Mouse (Mus musculus) lung, postnatal 25 days (tissue): ENCODE measurements around the gene Acsl3.

ENCODE experiments used
- DNase-seq: peaks from one replicate; pipeline ENCODE4 v3.0.0; 2022; ENCODE audit warnings: low spot score

Gene Acsl3

DNA sequence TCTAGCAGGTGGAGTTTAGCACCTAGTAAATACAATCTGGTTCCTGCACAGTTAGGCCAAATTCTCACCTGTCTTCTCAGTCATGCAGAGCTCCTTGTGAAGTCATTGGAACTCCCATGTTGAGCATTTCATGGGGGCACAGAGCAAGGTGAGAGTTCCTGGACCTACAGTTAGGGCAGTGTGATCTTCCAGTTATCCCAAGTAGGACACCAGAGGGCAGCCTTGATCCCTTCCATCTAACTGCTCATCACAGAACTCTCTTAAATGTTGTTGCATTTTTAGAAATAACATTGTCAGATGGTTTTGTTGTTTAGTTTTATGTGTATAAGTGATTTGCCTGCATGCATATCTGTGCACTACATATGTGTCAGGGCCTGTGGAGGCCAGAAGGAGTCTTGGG is 29.2 kb downstream of the Acsl3 start:
- DNase-seq, result peak; percentile 14

DNA sequence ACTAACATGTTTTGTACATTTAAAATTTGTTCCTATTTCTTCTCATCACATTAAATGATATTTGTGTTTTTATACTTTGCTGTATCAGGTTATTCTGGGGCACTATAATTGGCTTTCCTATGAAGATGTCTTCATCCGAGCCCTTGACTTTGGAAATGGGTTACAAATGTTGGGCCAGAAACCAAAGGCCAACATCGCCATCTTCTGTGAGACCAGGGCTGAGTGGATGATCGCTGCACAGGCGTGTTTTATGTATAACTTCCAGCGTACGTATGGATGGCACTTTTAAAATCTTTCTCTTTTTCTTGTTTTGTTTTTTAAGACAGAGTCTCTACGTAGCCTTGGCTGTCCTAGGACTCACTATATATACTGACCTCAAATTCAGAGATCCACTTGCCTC is 30.5 kb downstream of the Acsl3 start:
- no peak for DNase-seq

DNA sequence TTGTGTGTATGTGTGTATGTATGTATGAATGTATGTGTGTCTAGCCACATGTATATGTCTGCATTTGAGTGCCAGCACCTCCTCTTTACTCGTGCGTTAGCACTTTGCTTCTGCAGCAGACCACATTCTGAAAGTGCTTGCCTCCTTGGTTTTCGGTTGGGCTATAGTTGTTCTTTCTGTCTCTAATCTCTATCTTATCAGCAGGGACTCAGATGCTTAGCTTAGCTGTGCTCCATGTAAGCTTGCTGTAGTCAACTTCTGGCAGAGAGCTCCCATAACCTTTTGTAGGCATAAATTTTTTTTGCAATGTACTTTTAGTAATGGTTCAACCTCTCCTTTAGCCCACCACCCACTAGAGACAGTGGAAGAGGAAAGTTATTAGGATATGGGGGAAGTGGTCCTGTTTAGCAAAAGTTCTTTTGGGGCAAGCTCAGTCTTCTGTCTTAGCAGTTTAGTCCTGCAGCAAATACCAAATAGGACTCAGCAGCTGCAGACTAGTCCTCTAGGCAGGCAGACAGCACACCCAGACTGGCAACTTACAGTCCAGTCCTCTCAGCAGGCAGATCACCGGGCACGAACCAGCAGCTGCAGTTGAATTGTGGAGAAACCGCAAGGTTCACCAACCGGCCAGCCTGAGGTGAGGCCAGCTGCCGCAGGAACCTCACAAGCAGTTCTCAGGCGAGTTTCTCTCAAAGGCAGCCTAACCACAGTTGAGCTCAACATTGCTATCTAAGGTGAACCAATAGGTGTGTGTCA is 37.1 kb downstream of the Acsl3 start:
- DNase-seq, result no peak

DNA sequence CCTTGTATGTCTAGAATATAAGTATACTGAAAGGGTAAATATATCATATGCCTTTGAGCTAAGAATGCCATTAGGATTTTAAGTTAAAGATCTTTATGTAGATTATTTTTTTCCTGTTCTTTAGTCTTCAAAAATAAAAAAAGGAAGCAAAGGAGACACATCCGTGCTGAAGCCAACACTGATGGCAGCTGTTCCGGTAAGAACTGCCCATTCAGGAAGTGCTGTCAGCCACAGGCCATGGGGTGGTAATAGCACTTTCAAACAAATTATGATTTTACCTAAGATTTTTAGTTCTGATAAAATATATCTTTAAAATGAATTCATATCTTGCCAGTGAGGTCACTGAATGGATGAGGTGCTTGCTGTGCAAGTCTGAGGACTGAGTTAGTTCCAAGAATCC is 38.7 kb downstream of the Acsl3 start:
- no peak for DNase-seq

DNA sequence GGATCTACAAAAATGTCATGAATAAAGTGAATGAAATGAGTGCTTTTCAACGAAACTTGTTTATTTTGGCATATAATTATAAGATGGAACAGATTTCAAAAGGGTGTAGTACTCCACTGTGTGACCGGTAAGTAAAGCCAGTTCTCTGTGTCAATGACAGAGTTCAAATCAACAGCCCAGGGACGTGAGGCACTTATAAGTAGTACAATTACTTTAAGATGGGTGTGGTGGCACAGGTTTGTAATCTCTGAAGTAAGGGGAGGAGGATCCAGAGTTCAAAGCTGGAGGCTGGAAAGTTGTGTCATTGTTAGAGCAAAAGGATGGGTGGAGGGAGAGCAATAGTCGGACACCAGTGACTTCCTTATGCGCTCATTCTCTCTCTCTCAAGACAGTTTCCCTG is 39.3 kb downstream of the Acsl3 start:
- no peak for DNase-seq

DNA sequence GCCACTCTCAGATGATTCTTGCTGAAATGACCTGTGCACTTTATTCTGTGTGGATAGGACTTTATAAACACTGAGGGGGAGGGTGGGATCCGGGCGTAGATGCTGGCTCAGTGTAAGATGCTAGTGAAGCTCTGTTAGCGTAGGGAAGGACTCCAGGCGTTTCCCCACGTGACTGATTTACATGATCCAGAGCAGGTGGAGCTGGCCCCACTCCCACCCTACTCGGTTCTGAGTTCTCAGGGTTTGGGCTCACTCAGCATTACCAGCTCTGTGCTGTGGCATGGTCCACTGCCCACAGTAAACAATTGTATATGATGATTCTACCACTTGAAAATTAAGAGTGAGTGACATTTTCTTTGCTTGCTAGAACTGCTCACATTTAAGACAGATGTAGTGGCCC is 40.5 kb downstream of the Acsl3 start:
- no peak for DNase-seq

DNA sequence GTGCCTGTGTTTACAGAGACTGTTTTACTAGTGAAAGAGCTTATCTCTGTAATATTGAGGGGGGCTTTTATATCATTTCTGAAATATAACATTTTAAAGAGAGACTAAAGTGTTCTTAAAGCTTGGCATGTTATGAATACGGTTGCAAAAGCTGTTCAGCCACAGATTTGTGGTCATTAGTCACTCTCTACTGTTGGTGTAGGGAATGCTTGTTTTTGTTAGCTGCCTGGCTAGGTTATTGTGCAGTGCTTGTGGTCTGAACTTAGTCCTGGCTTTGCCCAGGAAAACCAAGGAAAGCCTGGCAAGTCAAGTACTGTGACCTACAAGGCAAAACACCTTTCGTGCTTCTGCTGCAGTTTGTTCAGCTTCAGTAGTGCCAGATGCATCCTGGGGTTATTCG is 44.1 kb downstream of the Acsl3 start:
- no peak for DNase-seq

DNA sequence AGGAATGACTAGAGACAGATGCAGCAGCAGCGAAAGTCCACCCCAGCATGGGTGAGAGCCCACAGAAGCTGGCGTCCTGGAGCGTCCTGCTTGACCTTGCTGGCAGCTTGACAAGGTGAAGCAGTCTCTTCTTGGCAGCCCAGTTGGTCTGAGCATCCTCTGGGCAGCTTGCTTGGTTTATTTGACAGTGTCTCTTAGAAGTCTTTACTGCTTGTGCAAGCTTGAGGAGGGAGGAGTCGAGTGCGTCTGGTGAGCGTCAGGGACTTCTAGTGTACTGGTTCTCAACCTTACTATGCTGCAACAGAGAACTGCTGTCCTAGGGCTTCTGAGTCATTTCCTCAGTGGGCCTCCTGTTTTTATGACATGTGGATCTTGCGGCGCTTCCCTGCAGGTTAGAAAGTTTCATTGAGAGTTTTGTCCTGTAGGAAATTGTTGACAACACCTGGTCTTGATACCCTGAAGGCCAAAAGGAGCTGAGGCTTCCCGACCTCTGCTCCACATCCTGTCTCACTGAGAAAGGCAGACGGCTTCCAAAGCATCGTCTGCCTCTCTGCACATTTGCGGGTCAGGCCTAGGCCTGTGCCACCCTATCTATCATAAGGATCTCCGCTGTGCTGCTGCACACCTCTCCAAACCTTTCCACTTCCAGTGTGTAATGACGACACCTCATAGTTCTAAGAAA is 44.8 kb downstream of the Acsl3 start:
- peak; percentile 8 for DNase-seq

DNA sequence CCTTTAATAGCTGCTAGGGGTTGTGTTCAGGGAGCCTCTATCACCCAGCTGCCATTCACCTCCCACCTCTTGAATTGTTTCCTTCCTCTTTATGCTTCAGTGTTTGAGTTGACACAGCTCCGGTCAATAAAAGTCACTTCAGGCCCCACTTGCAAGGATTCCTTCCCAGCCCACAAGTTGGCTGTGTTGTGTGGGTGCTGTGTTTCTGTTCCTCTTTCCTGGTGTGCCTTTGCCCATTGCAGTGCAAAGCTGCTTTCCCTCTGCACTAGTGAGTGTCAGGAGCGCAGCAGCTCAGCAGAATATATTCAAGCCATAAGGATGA is 45.3 kb downstream of the Acsl3 start:
- DNase-seq, result peak; percentile 43

DNA sequence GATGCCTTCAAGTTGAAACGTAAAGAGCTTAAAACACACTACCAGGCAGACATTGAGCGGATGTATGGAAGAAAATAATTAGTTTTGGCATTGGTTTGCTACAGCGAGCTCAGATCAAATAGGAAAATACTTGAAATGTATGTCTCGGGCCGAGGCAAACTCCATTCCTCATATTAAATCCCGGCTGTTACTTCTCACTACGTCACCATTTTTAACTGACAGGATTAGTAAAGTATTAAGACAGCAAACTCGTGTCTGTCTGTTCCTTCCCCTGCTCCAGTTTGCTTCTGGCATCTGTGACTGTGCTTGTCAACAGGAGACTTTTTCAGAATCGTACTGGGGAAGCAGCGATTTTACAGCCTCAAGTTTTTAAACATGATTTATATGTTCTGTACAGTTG is 48.7 kb downstream of the Acsl3 start:
- DNase-seq, result no peak

DNA sequence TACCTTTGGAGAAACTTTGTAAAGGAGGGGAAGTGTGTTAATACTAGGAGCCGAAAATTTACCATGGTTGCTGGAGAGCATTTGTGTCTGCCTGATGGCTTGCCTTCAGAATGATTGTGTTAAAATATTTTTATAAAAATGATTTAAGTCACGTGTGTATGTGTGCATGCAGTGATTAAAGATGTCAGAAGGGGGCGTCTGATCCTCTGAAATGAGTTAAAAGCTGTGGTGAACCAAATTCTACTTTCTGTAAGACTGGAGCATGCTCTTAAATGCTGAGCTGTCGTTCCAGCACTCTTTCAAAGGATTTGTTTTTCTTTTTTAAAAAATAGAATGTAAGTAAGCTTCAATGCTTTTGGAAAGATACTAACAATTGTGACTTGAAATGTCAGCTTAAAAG is 49.7 kb downstream of the Acsl3 start:
- DNase-seq, result no peak

DNA sequence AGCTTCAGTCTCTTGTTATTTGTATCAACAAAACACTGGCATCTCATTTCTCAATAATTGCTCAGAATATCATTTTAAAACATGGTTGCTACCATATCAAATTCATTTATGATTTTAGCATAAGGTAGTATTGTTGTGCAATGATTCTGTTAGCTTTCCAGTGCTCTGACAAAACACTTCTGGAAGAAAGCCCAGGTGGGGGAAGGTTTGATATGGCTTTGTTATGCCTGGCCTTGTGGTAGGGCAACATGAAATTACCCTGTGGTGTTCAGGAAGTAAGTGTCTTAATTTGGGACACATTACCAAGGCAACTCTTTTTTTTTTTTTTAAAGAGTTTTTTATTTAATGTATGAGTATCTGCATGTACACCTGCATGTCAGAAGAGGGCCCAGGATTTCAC is 52.4 kb downstream of the Acsl3 start:
- DNase-seq, result peak; percentile 21

DNA sequence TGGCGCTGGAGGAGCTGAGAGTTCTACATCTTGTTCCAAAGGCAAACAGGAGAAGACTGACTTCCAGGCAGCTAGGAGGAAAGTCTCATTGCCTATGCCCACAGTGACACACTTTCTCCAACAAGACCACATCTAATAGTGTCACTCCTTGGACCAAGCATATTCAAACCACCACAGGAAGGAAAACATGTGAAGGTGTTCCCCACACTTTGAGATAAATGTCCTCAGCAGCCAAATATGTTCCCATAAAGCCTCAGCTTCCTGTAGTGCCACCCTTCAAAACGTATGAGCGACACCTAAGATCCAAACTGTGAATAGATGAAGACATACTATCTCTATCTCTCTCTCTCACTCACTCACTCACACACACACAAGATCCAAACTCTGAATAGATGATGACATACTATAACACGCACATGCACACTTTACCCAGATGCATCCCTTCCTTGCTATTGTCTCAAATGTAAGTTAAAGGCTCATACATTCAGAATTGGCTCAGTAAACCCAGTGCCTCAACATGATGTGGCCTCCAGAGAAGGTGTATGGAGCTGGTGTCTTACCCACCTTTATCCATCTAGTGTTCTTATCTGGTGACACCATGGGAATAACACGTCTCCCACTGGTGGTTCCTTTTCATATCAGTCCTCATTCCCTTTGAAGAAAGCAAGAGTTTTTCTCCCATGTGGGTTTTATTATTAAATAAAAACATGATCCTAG is 53.1 kb downstream of the Acsl3 start:
- DNase-seq, result no peak

DNA sequence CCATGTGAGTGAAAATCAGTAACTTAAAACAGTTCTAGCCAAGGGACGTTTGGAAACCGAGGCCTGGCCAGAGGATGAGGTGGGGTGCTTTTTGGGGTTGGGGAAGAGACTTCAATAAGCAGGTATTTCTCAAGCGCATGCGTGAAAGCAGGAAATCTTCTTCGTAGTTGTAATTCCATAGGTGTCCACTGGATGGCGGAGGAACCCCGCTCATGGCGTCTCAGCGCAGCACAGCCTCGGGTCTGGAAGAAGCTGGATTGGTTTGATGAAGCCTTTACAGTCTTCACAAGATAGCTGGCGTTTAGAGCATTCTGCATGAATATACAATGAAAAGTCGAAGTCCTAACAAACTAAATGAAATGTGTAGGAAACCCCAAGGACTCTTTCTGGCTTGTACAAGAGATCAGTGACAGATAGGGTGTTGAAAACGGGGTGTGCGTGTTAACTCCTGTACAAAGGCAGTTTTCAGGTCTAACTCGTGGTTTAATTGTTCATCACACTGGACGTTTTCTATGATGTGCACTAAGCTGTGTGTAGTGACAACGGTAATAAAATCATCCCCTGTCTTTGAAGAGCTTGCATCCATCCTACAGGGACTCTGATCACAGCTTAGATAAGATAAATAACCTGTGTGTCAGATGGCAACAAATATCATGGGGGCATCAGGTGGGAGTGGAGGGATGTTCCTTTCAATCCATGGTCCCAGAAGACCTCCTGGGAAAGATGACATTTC is 67.0 kb downstream of the Acsl3 start:
- DNase-seq, result peak; percentile 73

DNA sequence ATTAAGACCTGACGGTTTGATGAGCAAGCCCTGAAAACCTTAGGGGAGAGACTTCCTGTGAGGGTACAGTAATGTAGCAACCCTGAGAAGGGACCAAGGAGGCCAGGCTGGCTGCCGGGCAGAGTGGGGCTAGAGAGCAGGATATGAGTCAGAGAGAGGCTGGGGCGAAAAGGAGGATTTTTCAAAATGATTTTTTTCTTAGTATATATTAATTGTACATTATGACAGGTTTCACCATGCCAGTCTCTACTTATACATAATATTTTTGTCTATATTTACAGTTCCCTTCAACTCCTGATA is 67.5 kb downstream of the Acsl3 start:
- no peak for DNase-seq

DNA sequence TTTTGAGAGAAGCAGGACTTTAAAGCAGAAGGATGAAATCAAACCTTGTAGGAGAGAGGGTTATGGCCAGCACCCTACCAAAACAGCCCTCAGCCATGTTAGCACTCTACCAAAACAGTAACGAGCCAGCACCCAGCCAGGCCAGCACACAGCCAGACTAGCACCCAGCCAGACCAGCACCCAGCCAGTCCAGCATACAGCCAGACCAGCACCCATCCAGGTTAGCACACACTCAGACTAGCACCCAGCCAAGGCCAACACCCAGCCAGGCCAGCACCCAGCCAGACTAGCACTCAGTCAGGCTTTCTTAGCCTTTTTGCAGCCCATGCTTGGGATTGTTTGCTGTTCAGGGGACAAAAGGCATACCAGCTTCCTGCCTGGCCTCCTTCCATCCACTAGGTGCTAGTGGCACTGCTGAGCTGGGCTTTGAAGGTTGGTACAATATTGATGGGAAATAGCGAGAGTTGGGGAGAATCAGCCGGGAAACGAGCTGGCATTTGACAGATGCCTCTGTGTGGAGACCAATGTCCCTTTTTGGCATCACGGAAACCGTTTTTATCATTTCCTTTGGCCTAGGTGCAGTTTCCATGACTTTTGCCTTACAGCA is 68.1 kb downstream of the Acsl3 start:
- no peak for DNase-seq

DNA sequence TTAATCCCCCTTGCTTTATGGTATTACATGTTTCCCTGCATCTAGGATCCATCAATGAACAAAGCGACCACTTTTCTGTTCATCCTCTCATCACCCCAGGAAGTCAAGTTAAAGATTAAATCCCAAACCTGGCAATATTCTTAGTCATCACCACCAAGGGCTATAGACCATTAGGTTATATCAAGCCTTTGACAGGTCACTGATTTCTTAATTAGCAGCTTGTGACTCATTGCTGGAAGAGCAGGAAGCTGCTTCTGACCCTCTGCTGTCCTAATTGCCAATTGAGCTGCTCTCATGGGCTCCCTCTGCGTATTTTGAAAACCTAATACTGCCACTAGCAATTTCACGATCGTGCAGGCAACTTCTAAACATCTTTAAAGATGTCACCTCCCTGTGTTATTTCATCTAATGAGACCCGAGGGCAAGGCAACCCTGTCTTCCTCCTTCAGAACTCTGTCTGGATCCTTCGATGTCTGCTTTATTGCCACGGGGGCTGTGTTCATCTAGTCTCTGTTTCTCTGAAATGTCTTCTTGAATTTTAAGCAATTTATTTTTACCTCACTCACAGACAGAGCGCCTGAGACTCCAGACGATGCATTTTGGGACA is 72.6 kb downstream of the Acsl3 start:
- DNase-seq, result no peak

DNA sequence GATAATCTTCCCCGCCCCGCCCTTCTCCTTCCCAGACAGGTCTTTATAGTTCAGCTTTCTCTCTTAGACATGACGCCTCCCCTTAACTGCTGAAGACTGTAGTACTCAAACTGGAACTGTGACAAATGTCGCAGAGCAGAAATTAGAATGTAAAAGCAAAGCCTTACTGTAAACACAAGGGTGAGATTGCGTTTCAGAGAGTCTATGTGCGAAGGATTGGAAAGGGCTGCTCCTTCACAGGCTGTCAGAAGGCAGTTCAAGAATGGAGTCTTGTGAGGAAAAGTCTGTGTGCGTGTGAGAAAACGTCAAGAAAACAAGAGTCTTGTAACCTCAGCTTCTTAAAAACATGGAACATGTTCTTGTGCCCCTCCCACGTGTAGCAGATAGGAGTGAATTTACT is 74.7 kb downstream of the Acsl3 start:
- no peak for DNase-seq

DNA sequence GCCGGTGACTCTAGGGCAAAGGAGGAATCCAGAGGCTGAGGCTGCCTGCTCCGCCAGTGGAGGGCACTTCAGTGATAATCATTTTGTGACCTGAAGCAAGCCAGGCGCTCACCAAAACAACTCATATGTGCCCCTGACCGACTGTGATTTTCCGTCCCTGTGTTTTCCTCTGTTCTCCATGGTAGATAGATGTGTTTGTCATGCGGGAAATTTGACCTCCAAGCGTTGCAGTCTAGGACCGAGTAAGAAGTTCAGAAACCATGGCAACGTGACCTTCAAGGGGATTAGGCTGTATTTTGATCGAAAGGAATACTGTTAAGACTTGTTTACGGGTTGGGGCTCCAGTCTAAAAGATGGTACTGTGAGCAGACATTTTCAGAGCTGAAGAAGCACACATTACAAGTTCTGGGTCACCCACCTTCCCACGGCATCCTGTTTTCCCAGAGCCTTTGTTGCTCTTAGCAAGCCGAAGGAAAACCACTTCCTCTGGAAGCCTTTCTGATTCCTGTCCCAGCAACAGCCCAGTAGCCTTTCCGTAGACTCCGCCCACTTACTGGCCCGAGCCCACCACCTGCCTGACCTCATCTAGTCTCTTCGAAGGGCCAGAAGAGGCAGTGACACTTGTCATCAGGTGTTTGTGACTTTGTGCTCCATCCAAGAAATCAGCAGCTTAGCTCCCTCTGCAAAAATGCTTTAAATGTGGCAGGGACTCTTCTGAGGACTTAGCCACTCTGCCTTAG is 76.8 kb downstream of the Acsl3 start:
- DNase-seq, result no peak

DNA sequence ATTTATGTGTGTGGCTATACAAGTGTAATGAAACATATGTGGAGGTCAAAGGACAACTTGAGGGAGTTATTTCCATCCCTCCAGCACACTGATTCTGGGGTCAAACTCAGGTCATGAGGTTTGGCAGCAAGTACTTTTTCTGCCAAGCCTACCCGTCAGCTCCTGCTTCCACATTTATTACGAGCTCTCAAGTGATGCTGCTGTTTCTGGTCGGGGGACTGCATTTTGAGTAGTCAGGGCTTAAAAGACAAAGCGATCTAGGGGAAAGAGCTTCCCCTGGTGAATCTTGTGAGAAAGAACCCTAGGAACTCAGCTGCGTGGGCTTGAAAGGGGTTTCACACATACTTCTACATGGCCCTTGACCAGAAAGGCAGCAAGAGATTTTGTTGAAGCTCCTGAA is 80.0 kb downstream of the Acsl3 start:
- no peak for DNase-seq

DNA sequence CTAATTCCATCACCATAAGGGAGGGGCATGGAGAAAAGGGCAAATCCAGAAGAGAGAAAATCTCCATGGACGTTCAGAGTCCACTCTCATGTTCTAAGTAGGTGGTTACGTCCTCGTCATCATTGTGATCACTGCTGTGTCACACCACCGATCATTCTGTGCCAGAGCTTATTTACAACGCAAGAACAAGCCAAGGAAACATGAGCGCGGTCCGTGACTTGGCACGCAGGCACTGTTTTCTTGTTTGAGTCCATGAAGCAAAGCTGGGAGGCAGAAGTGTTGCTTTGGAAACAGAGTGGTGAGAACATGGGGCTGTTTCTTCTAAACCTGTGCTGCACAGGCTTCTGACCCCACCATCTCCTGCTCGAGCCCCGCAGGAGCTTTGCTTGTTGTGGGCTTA is 83.1 kb downstream of the Acsl3 start:
- DNase-seq, result no peak
